Mouse (Mus musculus): ENCODE measurements around the gene Col5a1.

Gene Col5a1

DNA sequence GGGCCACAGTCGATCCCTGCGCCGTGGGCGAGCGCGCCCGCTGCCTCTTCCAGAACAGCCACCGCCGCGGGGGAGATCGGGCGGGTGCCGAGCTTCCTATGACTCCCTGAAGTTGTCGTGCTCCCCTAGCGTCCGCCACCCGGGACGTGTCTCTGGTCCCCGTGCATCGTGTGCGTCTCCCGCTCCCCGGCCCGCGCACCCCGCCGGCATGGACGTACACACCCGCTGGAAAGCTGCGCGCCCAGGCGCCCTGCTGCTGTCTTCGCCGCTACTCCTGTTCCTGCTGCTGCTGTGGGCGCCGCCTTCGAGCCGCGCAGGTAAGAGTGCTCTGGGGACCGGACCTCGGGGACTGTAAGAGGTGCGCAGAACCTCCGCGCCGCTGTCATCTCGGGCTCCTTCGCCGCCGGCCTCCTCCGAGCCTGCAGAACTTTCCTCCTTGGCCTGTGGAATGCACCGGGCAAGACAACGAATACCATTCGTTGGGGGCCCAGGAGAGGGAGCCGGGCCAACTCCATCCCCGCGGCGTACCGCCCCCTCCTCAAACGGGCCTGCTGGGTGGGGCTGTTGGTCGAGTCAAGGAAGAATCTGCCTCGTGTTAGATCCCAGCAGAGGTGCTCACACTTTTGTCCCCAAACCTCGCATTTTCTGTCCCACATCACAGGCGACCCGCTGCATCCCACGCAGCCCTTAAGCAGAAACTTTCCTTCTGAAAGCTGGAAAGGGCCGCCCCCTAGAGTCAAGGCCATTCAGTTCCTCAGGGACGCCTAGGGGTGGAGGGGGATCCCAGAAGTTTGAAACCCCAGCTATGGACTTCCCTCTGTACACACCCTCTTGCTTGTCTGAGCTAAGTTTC, 609 bp downstream of the Col5a1 start:
- no peak for DNase-seq

- DNase-seq: no peak
Measured at GRCm38 (mm10) chr2:27887461-27888264, 1.4 kb downstream of the Col5a1 start.

DNA sequence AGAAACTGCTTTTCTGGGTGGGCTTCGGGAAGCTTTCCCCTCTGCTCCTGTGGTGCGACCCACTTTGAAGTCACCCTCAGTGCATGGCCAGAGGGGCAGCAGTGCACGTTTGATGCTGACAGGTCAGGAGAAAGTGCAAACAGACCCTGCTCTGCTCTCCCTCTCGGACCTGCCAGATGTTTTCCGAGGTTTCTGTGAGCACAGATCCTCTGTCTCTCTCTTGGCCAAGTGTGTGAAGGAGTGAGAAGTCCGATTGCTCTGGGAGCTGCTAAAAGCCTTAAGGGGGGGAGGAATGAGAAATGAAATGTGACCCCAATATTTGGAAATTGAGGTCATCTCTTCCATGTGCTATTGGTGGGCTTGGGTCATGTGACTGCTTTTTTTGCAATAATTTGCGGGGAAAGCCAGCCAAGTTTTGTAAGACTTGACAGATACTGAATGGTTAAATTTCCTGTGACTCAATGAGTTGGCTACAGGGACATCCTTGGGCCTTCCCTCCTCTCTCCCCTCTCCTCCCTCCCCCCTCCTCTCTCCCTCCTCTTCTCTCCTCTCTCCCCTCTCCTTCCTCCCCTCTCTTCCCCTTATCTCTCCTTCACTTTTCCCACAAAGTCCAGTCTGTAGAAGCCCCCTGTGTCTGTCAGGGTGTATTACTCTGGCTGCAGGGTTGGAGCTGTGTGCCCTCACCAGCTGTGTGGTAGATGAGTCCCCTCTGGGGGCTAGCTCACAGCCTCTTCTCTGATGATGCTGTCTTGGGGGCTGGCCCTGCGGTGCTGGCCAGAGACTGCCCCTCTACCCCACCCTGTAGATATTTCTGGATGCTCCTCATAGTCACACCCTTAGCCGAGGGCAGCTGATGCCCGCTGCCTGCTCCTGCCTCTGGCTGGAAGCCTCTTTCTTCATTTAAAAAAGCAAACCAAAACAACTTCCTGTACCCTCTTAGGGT, 2.6 kb downstream of the Col5a1 start:
- no peak for DNase-seq

- no peak for DNase-seq
Measured at GRCm38 (mm10) chr2:27891922-27892541, 5.8 kb downstream of the Col5a1 start.

DNA sequence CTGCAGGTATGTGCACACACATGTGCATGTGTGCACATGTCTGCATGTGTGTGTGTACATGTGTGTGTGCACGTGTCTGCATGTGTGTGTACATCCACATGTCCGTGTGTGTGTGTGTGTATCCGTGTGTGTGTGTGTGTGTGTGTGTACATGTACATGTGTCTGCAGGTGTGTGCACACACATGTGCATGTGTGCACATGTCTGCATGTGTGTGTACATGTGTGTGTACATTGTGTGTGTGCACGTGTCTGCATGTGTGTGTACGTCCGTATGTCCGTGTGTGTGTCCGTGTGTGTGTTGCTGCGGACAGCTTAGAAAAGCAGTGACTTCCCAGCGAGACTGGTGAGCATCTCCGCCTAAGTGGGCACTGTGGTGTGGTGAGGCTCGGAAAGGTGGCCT, 6.8 kb downstream of the Col5a1 start:
- no peak for DNase-seq

DNA sequence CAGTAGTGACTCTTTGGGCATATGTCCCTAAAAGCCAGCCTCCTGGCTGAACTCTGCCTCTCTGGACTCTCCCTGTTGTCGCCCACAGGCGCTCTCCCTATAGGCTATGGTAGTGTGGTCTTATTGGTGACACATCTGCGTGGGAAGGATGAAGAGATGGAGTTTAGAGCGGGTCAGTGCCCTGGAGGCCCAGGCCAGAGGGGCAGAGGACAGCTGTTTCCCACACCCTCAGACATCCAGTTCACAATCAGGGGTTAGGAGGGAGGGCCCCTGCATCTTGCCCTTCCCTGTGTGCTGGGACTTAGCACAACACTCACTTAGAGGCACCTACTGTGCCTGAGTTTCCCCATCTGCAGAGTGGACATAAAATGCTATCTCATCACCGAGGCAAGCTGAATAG, 8.8 kb downstream of the Col5a1 start:
- no peak for DNase-seq

DNA sequence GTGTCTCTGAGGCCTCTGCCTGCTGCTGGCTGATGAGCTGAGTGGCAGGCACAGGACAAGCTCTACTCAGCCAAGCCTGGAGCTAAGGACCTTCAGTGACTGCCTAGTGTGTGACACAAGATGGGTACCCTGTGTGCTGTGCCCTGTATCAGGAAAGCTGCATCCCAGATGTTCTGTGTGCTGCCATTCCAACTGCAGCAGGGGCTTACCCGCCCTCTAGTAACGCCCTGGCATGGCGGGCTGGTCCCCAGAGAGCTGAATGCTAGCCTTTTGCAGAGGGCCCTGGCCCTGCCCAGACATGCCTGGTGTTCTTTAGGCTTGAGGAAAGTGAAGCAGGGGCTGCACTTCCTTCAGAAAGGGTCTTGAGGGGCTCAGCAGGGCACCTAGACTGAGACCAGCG, 9.4 kb downstream of the Col5a1 start:
- no peak for DNase-seq

- DNase-seq: no peak
Measured at GRCm38 (mm10) chr2:27897161-27897560, 10.9 kb downstream of the Col5a1 start.

- DNase-seq: no peak
Measured at GRCm38 (mm10) chr2:27899894-27900293, 13.7 kb downstream of the Col5a1 start.

DNA sequence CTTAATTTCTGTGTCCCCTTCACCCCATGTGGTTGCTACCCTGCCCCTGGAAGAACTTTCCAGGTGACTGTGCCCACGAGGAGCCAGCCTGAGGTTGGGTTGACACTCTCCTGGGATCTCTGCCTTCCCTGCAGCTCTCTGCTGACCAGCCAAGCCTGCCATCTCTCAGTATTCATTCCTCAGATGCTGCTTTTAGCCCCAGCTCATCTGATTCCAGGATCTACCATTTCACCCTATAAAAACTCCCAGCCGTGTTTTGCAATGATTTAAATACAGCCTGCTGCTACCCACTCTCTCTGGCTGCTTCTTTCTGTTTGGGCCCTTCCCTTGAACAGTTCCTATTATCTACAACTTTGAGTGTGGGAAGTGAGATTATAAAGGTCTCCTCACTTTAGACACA, 14.9 kb downstream of the Col5a1 start:
- DNase-seq: no peak

DNA sequence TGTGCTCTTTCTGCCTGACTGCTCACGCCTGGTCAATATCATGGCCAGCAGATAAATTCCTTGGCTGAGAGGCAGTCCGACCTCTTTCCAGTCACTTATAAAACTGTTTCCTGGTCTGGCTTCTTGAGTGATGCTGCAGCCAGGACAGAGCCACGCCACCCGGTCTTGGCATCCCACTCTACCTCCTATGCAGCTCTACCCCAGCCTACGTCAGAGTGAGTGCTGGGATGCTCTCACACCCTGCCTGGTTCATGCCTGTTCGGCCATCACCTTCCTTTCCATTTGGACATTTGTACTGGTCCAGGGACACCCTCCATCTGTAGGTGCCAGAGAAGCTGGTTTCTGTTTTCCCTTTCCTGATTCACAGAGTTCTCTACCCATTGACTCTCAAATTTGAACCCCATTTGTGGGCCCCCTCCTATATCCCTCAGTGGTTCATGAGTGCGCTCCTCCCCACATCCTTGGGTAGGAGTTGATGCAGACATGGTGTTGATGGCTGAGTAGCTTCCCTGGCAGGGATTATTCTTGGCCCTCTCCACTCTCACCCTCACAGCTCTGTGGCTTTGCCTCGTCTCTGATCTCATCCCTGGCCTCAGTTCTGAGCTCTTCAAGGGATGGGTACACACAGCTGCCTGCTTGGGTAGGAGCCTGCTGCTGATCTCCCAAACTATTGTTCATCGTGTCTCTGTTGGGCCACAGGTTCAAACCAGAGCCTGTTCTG, 15.5 kb downstream of the Col5a1 start:
- no peak for DNase-seq

DNA sequence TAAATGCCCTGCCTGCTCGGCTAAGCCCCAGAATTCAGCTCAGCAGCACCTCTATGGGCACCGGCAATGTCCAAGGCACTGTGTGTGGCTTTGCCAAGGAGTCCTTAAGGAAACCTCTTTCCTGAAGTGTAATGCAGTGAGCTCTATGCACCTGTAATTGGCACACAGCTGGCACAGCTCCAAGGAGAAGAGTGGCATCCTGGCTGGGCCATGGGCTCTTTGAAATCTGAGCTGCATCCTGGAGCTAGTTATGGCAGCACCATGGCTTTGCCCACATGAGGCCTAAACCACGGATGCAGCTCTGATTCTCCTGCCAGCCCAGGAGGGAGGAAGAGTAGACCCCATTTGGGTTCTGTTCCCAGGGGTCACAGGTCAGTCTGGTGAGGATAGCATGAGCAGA, 16.1 kb downstream of the Col5a1 start:
- DNase-seq: no peak

DNA sequence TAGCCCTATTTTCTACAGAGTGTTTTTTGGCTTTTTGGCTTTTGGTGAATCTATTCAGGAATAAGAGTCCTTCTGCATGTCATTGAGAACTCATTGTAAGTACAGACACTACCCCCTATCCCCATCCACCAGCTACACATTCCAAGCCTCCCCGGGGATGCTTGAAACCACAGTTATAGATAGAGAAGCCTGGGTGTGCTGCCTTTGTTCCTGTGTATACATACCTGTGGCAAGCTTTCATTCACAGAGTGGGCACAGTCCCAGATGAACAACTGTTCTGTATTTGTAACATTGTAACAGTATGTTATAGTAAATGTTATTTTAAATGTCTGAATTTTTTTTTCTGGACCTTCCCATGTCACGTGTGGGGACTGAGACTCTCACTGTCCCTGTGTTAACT, 19.2 kb downstream of the Col5a1 start:
- no peak for DNase-seq

DNA sequence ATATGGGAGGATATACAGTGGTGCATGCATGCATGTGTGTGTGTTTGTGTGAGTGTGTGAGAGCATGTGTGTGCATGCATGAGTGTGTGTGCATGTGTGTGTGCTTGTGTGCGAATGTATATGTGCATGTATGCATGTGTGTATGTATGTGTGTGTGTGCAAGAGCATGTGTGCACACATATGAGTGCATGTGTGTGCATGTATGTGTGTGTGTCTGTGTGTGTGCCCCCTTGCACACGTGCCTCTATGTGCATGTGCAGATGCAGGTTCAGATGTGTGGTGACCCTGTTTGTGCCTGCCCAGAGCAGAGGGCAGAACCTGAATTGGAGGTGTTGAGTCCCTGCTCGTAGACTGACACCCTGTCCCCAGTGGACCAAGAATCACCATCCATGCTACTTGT, 24.3 kb downstream of the Col5a1 start:
- no peak for DNase-seq

GRCm38 (mm10) chr2:27912546-27913275, 26.5 kb downstream of the Col5a1 start:
- no peak for DNase-seq

GRCm38 (mm10) chr2:27915726-27916125, 29.5 kb downstream of the Col5a1 start:
- DNase-seq: no peak

- DNase-seq: no peak
Measured at GRCm38 (mm10) chr2:27916316-27916715, 30.1 kb downstream of the Col5a1 start.

DNA sequence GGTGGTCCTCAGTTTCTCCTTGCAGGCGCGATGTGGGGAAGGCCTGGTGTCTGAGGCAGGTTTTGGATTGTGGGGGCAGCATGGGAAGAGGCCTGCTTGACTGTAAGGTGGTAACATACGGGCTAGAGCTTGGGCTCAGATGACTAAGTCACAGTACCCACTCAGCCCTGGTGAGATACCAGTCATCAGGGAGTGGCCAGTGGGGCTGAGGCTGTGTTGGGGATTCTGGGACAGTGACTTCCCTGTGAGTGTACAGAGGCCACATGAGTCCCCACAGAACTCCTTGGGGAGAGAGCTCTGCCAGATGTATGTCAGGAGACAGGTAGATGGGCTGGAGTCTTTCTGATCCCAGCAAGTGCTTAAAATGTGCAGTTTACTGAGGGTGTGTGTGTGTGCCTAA, 31.0 kb downstream of the Col5a1 start:
- DNase-seq: no peak

DNA sequence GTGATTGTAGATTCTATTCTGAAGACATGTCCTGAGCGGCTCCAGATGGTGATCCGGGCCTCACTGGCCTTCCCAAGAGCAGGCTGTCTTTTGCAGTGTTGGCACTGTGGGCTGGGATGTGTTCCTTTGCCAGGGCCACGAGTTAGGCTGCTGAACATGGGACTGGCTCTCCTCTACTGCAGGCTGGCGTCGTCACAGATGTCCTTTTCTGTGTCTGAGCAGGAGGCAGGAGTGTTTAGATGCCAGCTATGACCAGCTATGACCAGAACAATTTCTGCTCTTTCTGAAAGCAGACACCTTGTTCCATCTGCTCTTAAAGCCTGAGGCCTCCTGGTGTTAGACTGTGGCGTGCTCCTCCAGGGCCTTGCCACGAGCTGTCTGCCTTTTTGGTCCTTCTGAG, 31.9 kb downstream of the Col5a1 start:
- DNase-seq: peak; percentile 60

DNA sequence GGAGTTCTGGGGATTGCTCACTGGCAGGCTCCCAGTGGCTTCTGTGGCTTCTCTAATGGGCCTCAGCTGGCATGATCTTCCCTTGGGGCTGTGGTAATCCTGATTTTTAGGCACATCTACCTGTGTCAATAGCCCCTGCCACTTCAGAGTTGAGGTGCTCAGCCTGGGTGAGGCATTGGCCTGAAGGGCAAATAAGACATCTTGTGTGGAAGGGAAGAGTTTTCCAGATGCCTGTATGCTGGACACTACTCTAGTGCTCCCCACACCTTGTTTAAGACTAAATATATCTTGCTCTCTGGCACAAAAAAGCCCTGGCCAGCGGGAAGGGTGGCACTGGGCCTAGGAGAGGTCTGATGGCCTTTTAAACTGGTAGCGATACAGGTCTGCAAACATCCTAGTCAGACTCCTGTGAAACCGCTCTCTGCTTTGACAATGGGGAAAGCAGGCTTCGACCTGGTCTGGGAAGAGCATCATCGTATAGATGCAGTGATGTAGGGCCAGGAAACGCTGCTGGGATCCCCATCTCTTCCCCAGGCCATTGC, 33.2 kb downstream of the Col5a1 start:
- DNase-seq: no peak

GRCm38 (mm10) chr2:27922053-27922452, 35.8 kb downstream of the Col5a1 start:
- no peak for DNase-seq
